Mouse (Mus musculus): ENCODE measurements around the gene Fibin.

Fibin gene

DNA sequence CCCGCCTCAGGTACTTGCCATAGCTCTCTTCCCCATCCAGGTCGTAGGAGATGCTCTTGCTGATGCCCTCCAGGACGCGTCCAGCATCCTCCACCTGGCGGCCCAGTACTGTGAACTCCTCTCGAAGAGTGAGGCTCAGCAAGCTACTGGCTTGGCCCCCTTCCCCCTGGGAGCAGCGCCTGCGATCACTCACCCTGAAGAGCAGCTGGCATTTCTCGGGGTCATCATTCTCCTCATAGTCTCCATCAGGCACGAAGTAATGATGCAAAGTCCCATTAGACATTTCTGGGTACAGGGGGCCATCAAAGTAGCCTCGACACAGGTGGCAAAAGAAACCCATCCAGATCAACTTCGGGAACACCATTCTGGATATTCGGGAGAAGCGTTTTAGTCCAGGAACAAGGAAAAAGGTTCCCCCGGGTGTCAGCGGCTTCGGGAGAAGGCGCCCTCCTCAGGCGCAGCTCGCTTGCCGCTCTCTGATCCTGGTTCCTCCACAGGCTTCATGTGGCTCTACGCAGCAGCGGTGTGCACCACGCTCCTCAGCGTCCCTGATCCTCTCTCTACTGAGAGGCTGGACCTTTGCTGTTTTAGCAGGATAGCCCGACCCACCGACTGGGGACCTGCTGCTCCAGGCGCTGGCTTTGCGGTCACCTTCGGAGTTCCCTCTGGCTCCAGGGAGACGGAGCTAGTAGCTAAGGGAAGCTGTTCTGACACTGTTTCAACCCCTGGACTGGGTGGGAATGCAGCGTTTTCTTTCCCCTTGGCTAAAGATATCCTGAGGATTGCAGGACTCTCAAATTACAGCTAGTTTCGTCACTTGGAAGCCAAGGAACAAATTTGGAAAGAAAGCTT, at the start of gene Fibin:
Gene Fibin, minus strand, starts transcription at position 752 of the 852 bp plus-strand sequence.
- DNase-seq: peak; percentile 11

DNA sequence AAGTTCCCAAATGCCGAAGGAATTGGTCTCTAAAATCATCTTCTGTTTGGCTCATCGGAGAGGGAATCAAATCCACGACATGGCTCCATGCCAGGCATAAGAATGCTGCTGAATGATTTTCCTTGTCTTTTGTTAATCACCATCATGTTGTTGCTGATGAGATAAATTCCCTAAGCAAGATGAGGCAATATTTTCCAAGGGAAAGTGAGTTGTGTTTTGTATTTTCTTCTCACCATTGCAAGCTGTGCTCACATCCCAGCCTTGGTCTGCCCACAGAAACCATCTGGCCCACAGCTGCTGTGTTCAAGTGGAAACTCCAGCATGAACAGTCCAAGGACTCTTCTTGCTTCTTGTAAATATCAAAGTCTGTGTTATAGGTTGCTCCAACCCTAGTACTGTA, 48.4 kb upstream of the Fibin start:
- DNase-seq: no peak

DNA sequence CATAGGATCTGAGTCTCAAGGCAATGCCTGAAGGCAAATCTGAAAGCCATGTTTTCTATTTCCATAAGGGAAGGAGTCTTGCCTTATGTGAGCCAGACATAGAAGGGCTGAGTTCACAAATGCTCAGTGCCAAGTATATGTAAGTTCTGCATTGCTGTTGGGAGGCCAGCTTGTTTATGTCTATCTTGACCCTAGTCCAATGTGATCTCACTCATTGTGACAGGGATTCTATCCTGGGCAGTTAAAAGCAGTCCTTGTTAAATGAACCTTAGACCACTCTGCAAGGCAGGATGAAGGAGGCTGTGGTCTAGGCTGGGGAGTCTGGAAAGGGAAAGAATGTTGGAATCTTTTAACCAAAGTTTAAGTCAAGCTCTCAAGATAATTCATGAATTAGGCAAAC, 45.8 kb upstream of the Fibin start:
- no peak for DNase-seq

DNA sequence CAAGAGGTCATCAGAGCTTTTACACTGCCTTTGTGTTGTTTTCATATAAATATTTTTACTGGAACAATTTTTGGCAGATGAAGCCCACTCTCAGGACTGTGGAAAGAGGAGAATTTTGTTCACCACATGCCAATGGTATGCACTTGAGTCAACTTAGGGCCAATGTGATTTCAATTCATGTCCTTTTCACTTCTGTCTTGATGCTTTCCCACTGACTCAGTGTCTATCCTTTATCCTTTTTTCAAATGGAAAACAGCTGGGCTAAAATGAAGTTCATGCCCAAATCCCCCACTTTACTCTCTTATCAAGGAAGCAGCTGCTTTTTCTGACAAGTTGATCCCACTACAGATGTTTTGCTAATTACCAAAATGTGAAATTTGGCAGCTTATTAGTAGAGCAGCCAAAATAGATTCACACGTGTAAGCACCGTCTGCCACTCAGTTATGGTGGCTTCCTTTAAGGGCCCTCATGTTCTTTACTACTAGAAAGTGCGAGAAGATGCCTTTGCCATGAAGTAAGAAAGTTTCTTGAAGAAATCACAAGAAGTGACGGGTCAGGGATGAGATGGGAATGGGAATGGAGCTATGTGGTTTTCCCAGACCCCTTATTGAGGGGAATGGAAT, 29.8 kb upstream of the Fibin start:
- no peak for DNase-seq

DNA sequence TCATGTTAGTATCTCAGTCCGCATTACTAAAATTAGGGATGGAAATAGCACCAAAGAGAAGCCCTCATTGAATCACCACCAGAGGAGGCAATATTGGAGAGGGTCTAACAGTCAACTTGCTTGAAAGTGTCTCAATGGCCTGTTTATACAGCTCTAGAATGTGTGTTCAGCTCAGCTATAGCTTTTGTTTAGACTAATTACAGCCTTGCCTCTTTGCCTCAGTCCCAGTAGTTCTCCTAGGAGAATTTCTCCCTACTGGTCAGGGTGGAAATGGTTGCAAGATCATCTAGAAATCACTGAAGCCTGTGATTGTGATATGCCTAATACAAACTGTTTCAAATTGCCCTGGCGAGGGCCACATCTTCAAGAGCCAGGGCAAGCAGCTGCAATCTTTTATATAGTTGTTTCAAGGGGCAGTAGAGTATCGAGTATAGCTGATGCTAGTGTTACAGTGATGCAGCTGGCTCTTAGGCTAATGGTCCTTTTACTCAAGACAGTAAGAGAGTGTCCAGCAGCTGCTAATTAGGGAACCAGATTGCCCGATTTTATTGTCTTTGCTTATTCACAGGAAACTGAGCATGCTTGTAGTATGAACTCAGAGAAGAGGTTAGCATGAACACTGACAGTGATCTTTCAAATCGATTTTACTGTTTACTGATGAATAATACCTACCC, 27.9 kb upstream of the Fibin start:
- DNase-seq: no peak

DNA sequence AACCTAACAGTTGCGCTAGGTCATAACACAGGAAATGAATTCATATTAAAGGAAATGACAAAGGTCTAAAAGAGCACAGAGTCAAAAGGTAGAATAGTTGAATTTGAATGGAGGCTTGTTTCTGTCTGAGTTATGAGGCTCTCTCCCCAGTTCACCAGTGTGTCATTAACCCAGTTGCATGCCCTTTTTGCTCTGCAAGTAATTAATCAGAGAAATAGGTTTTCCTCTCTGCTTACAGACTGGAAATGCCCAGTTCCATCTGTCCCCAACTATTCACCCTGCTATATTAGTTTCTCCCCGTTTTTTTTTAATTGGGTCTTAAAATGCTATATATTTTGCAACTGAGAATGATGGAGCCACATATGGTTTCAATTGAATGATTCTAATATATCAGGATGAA, 16.8 kb upstream of the Fibin start:
- DNase-seq: no peak

DNA sequence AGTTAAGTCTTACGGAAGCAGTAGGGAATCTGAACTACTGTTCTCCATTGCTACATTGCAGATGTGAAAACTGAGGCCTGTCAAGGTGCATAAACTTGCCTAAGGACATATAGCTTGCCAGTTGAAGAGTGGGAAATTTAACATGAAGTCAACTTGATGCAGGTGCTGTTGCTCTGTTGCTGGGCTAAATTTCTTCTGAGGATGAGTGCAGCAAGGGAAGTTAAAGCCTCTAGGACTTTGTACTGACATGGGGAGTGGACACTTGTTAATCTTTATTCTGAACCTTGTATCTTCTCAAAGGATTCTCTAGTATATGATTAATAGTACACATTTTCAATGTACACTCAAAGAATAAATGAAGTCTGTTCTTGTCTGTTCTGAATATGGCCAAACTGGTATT, 13.7 kb upstream of the Fibin start:
- no peak for DNase-seq

DNA sequence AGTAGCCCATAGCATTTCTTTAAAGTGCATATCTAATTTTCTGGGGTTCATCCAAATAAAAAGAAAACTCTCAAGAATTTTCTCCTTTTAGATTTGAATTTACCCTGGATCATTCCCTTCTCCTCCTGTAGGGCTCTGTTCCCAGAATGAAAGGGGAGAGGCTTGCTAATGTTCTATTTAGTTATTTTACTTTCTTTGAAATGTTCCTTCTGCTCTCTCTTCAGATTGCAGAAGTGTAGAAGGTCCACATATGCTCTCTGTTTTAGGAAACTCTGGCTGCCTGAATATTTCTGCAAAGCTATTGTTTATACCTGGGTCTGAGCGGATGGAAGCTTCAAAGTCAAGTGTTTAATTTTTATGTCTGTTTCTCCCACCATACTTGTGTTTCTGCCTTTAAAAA, 12.5 kb upstream of the Fibin start:
- DNase-seq: no peak

DNA sequence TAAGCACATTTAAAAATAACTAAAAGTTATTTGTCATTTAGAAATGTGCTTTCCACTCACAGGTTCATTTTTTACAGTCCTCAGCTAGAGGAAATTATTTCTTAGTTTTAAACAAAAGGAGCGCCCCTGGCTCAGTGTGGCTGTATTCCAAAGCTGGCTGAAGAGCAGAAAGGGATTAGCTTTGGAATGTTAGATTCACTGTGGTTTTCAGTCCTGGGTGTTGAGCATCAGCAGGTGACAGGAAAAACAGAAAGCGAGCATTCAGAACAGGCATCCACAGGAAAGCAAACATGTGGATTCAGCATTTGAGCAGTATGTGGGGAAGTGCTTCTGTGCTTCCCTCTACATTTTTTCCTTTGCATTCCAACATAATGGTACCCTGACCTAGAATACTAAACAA, 10.2 kb upstream of the Fibin start:
- no peak for DNase-seq

DNA sequence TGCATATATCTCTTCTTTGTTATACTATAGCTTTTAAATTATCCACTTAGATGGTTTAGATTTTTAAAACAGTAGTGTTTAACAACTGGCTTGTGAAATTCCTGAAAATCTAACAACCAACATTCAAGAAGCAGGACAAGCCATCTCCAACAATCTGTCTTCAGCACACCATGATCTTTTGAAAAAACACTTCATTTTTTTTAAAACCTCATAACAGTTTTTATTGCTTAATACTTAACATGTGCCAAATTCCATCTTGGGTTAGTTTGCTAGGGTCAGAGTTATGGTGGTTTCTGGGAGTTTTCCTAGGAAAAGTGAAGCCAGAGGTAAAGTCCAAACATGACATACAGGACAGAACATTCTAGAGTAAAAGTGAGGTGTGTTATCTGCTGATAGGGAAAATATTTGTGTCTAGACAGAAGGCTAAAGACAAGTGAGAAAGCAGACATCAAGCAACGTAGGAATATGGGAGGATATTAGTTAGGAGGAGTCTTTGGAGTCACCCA, 4.5 kb upstream of the Fibin start:
- no peak for DNase-seq

DNA sequence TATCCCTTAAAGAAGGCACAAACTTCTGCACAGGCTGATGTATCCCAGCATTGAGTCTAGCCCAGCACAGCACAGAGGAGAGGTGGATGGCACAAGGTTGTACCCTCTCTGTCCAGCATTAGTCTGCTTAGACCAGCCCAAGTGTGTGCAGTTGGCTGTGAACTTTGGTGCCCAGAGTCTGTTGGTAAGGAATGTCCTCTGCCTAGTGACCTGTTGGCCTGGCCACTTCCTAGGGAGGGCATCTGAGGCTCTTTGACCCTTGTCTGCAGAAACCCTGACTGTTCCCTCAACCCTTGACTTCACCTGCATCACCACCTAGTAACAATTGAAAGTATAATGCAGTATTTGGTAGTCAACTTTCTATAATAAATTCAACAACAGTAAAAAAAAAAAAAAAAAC, 2.4 kb upstream of the Fibin start:
- DNase-seq: no peak

DNA sequence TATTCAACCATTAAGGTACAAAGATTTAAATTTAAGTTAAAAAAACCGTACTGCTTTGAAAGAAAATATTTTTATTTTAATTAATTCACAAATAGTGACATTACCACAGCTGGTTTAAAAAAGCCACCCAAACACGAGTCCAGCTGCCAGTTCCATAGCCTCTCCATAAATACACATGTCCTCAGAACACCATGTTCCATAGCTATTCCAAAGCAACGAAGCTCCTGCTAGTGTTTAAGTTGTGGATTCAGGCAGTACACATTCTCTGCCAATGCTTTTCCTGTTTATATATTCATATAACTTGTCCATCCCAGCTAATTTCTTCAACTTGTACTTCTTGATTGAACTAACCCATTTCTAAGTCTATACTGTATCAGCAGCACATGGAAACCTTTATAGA, 872 bp upstream of the Fibin start:
- no peak for DNase-seq

DNA sequence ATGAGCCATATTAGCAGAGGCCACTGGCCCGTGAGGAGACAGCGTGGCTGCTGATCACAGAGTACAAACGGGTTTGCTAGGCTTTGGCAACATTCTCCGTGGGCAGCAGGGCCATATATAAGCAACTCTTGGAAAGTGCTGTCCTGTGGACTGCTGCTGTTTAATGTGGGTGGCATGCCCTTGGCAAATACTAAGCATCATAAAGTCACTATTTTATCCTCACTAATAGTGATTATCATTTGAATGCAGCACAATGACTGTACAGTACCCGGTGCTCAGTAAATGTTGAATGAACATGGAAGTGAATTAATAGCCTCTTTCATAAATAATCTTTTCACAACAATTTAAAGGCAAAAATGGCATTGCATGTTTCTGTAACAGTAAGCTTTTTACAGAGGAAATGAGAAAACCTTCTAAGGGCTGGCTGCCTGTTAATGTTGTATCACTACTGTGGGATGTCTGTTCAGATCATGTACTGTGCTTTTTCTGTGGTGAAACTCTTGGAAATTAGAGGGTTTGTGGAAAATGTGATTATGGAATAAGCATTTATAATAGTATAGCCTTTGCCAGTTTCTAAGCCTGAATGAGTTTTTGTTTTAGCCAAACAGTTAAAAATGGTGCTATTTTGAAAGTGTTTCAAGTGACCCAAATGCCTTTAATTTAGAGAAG, 9.5 kb downstream of the Fibin start:
- DNase-seq: no peak

DNA sequence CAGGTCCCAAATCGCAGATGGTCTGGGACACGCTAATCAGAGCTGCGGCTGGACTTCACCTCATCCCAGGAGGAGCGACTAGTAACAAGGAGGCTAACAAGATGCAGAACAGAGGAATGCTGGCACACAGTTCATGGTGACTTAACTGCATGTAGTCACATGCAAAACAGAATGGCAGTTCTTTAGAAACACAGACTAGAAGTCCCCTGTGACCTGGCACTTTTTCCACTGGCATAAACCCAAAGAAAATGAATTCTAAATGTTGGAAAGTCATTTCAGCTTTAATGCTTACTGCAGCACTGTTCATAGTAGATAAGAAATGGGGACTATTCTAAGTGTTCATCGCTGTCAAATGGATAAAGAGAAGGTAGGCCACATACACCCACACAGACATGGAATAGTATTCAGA, 11.1 kb downstream of the Fibin start:
- no peak for DNase-seq

DNA sequence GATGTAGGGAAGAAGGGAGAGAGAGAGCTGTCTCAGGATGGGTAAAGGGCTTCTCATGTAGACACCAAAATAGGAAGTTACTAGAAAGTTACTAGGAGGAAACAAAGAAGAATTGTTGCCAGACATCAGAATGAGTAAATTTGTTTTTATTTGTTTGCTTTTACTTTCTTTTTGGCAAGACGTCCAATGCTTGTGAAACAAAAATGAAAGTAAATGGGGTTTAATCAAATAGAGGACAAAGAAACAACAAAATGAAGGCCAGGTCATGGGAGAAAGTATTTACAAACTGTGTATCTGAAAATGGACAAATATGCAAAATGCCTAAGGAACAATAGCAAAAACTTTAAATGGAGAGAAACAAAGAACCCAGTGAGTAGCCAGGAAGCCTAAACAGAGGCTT, 11.6 kb downstream of the Fibin start:
- no peak for DNase-seq

DNA sequence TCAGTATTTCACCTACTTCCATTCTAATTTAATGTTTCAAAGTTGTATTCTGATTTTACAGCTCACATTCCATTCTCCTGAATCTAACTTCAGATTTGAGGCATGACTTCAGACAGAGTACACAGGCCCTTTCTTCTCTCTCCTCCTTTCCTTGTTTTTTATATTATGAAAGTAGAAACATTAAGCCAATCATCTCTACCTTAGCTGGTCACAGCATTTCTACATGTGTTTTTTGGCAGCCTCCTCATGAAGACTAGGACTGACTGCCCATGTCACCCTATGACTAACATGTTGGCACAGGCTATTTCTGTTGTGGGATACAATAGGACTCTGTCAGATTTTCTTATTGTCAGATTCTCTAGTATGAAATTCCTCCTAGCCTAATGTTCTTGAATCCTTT, 34.0 kb downstream of the Fibin start:
- no peak for DNase-seq

DNA sequence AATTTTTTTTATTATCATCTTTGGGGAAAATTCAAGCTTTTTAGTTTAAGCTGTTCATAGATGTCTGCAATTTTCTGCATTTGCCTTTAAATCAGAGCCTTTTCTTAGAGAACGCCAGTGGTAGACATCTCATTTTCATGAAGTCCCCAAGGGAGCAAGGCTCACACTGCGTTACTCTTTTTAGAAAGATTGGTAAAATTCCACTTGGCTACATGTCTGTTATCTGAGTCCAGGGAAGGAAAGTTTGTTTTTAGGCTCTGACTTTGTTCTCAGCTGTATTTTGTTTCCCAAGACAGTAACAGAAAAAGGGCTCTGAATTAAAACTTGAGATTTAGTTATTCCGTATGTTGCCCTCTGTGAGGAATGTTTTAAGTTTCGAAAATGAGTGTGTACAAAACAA, 43.0 kb downstream of the Fibin start:
- no peak for DNase-seq

DNA sequence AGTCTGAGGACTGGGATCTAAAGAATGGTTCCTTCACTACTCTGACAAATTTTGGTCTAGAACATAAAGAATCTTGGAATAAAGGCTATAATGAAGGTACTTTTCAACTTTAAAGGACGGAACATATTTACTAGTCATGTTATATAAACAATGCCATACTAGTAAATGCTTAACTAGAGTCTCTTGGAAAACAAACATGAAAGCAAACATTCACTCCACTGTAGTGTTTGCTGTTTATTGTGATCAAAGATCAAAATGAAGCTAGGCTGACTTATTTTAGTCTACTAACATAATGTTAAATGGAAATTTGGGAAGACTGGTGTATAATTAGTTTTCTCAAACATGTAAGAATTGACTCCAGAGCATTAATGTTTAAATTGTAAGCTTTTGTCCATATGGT, 43.7 kb downstream of the Fibin start:
- no peak for DNase-seq

DNA sequence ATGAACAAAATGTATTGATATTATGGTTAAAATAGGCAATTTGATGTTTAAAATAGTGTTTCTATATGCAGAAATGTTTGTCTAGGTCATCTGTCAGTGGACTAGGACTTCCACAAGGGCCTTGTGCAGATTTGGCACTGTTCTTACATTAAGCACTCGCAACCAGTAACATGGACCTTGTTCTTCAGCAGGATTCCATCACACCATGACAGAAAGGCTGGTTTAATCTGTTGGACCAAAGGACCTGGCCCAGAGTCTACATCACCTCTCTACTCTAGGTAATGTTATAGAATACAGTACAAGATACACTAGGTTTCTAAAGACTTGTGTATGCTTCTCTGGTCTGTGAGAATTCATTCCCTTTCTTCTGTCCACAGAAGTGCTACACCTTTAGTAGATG, 44.3 kb downstream of the Fibin start:
- DNase-seq: no peak

DNA sequence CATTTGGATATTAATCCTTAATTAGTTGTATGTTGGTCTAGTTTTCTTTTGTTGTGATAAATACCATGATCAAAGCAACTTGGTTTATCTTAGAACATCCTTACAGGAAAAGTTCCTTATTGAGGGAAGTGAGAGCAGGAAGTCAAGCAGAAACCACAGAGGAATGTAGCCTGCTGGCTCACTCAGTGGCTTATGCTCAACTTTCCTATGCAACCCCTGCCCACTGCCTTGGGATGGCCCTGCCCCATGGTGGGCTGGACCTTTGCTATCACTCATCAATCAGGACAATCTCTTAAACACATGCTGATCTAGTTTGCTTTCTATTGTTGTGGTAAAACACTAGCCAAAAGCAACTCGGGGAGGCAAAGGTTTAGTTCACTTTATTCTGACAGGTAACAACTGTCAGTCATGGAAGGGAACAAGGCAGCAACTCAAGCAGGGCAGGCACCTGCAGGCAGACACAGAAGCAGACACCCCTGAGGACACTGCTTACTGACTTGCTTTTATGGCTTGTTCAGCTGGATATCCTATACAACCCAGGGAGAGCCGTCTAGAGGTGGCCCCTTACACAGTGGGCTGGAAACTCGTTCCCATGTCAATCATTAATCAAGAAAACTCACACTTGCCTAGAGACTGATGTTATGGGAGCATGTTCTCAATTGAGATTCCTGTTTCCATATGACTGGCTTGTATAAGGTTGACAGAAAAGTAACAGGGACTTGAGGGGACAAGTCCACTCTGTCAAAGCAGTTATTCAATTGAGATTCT, 46.7 kb downstream of the Fibin start:
- DNase-seq: no peak

DNA sequence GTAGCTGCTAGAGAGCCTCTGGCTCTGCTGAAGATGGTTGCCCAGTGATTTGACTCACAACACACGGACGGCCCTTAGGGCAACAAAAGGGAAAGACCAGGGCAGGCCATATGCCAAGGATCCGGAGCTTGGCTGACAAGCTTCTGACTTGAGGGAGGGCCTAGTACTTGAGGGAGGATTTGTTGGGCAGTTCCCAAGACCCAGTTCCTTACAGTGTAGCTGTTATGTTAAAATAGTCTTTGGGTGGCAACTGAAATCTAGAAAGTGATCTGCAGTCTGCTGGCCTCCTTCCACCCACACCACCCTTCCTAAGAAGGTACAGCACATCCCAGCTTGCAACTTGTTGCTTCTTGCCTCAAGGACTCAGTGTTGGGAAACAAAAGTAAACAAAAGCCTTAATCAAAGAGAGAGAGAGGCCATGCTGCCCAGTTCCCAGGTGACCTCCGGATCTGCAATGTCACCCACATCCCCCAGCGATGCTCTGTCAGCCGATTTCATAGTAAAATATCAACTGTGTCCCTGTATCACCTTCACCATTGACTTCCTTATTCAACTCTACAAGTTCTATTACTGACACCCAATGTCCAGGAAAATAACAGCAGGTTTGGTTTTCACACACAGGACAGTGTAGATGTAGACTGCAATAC, 48.4 kb downstream of the Fibin start, which contains the start of gene Bbox1:
Gene Bbox1, minus strand, starts transcription at position 52 of the 647 bp plus-strand sequence.
- DNase-seq: peak; percentile 3

DNA sequence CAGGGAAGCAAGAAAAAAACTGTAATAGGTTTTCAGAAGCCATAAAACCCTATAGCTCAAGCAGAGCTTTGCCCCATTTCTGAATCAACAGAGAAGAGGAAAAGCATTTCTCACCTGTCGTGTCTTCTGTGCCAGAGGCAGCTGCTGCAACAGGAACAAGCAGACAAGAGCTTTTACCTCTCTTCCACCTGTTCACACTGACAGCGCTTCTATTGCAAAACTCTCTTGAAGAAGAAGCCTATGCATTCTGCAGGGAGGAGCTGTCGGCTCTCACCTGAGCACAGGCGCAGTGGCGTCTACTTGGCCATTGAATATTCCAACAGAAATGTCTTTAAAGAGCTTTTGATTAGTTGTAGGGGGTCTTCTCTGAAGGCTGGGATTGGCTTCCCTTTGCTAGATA, 48.9 kb downstream of the Fibin start:
- no peak for DNase-seq
